ENCODE assay signal across 20 mouse cellular contexts in the genomic region with DNA sequence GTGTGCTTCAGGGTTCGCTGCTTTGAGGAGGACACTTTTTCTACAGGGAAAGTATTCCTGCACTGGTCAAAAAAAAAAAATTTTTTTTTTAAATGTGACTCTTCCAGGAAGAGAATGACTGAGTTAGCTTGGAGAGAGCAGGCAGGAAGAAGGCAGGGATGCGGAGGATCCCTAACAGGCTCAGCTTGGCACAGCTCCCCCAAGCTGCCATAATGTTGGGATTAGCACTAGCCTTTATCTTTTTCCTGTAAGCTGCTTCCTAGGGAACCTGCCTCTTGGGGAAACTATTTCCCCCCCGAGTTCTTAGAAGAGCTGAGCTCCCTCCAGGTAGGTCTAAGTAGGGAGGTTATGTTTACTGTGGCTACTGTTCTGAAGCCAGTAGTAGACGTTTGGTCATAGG. TPM values are rescaled to one million over a fixed set of nuclear protein-coding genes. Genes with fewer than 3 reads are reported as not detected.
DNase-seq lines count a peak whose midpoint lies in the region; ATAC-seq lines count a peak whose summit lies in the region.
"Had no signal": no experiment of that assay in that cellular context is flagged by ENCODE, and none has a peak within 500 bp of the region (broad histone marks: within the 10 kb centered on the region; RNA-seq: fewer than 3 reads in every experiment).

No protein-coding gene starts in this region.

- H3K4me3 ChIP-seq in heart, embryonic 13.5 days = 0 out of 2 replicates have a peak overlapping the region, but pooled peaks have one; percentile 13
- no peak overlapping the region for H3K4me3 ChIP-seq in liver, embryonic 15.5 days (replicated peaks)
- no peak overlapping the region for H3K4me3 ChIP-seq in liver, embryonic 12.5 days
- H3K4me3 ChIP-seq in hindbrain, embryonic 16.5 days (ENCODE audit: low read length) = no peak overlapping the region
- H3K4me3 ChIP-seq: layer of hippocampus, adult 2 months; neural tube, embryonic 13.5 days had no signal

- no peaks in the 10 kb centered on the region; the same call in 1 of the 2 replicates for H3K36me3 ChIP-seq in heart, embryonic 13.5 days
- H3K36me3 ChIP-seq in liver, embryonic 15.5 days (replicated peaks) = no peaks in the 10 kb centered on the region
- peaks cover 4% of the 10 kb centered on the region; the same call in 1 of the 2 replicates for H3K36me3 ChIP-seq in liver, embryonic 12.5 days
- no peaks in the 10 kb centered on the region for H3K36me3 ChIP-seq in hindbrain, embryonic 16.5 days (ENCODE audit: control insufficient read depth, insufficient read depth, low read length)
- H3K36me3 ChIP-seq: neural tube, embryonic 13.5 days had no signal

- 40% methylated on average over 4 of the region's 4 CpGs for WGBS in heart, embryonic 13.5 days
- WGBS in liver, embryonic 15.5 days (ENCODE audit: insufficient replicate concordance) = 34% methylated on average over 4 of the region's 4 CpGs
- 40% methylated on average over 4 of the region's 4 CpGs for WGBS in liver, embryonic 12.5 days (ENCODE audit: insufficient replicate concordance)
- 65% methylated on average over 4 of the region's 4 CpGs for WGBS in hindbrain, embryonic 16.5 days

- ATAC-seq in heart, embryonic 13.5 days (ENCODE audit: extremely low read depth, insufficient number of reproducible peaks, low FRiP score, low TSS enrichment) = no peak
- no peak for ATAC-seq in liver, embryonic 15.5 days (ENCODE audit: insufficient read depth)
- no peak for ATAC-seq in liver, embryonic 12.5 days
- no peak for ATAC-seq in hindbrain, embryonic 16.5 days
- ATAC-seq: hindbrain, postnatal 0 days; midbrain, embryonic 16.5 days had no signal

- peaks cover 2% of the 10 kb centered on the region; the same call in 1 of the 2 replicates for H3K4me1 ChIP-seq in heart, embryonic 13.5 days
- H3K4me1 ChIP-seq in liver, embryonic 15.5 days (replicated peaks) = 0 out of 2 replicates have a peak, but pooled peaks cover 3% of the 10 kb centered on the region
- H3K4me1 ChIP-seq in liver, embryonic 12.5 days = 0 out of 2 replicates have a peak, but pooled peaks cover 11% of the 10 kb centered on the region
- no peaks in the 10 kb centered on the region for H3K4me1 ChIP-seq in hindbrain, embryonic 16.5 days (ENCODE audit: control insufficient read depth, insufficient read depth, low read depth, low read length)
- H3K4me1 ChIP-seq: neural tube, embryonic 13.5 days had no signal

- peak overlapping the region; percentile 65 for H3K27ac ChIP-seq in heart, embryonic 13.5 days (replicated peaks)
- H3K27ac ChIP-seq in liver, embryonic 15.5 days (replicated peaks) = peak overlapping the region; percentile 16; the same call in 1 of the 2 replicates
- no peak overlapping the region for H3K27ac ChIP-seq in liver, embryonic 12.5 days
- no peak overlapping the region for H3K27ac ChIP-seq in hindbrain, embryonic 16.5 days (ENCODE audit: low read depth, low read length)
- H3K27ac ChIP-seq: hindbrain, postnatal 0 days; layer of hippocampus, adult 2 months; neural tube, embryonic 13.5 days had no signal

- H3K27me3 ChIP-seq in heart, embryonic 13.5 days (replicated peaks) = no peaks in the 10 kb centered on the region
- no peaks in the 10 kb centered on the region for H3K27me3 ChIP-seq in liver, embryonic 15.5 days
- H3K27me3 ChIP-seq in liver, embryonic 12.5 days (replicated peaks) = no peaks in the 10 kb centered on the region
- H3K27me3 ChIP-seq in hindbrain, embryonic 16.5 days (replicated peaks; ENCODE audit: control insufficient read depth, insufficient read depth, low read length) = no peaks in the 10 kb centered on the region
- H3K27me3 ChIP-seq: neural tube, embryonic 13.5 days had no signal

- DNase-seq in heart, adult 8-10 months (ENCODE audit: low spot score) = no peak
- peak; percentile 6 for DNase-seq in thymus, postnatal 4 days
- no peak for DNase-seq in thymus, adult 18-20 months
- no peak for DNase-seq in gastrocnemius, adult 18-20 months (ENCODE audit: low spot score)
- DNase-seq: adrenal gland, adult 8-10 months; cerebellum, postnatal 10 days had no signal

- H3K9me3 ChIP-seq in heart, embryonic 13.5 days = no peaks in the 10 kb centered on the region
- H3K9me3 ChIP-seq in liver, embryonic 15.5 days (replicated peaks) = no peaks in the 10 kb centered on the region
- no peaks in the 10 kb centered on the region for H3K9me3 ChIP-seq in liver, embryonic 12.5 days (replicated peaks)
- no peaks in the 10 kb centered on the region for H3K9me3 ChIP-seq in hindbrain, embryonic 16.5 days (ENCODE audit: control insufficient read depth, low read length)
- H3K9me3 ChIP-seq: G1E; neural tube, embryonic 13.5 days had no signal

- H3K9ac ChIP-seq in heart, embryonic 13.5 days = no peak overlapping the region
- no peak overlapping the region for H3K9ac ChIP-seq in liver, embryonic 15.5 days
- no peak overlapping the region for H3K9ac ChIP-seq in liver, embryonic 12.5 days
- H3K9ac ChIP-seq in hindbrain, embryonic 16.5 days (ENCODE audit: low read depth, low read length) = no peak overlapping the region
- H3K9ac ChIP-seq: neural tube, embryonic 13.5 days had no signal

- H3K4me2 ChIP-seq in heart, embryonic 13.5 days = peak overlapping the region; percentile 8; the same call in 1 of the 2 replicates
- H3K4me2 ChIP-seq in liver, embryonic 15.5 days = no peak overlapping the region
- H3K4me2 ChIP-seq in liver, embryonic 12.5 days = no peak overlapping the region
- H3K4me2 ChIP-seq in hindbrain, embryonic 16.5 days (ENCODE audit: low read length) = no peak overlapping the region
- H3K4me2 ChIP-seq: neural tube, embryonic 13.5 days had no signal

RNA-seq across cellular contexts. Expression of a gene that starts 0.5 kb away (rescaled TPM):
- polyA plus RNA-seq in heart, embryonic 13.5 days (2015; fragmentation: Nextera tagmentation; extraction: Ambion mirVana) = 18.4 and 19.1 TPM in 2 replicates
- 10 to 100 TPM; 16.1 to 25.6 (median 20.1) TPM for total RNA-seq in heart, adult 8-10 months (2022)
- polyA plus RNA-seq in liver, embryonic 15.5 days (2015; fragmentation: Nextera tagmentation; extraction: Ambion mirVana) = 10.3 and 10.8 TPM in 2 replicates
- polyA plus RNA-seq in liver, embryonic 12.5 days (2016; fragmentation: Nextera tagmentation; extraction: Ambion mirVana) = 15.7 and 15.9 TPM in 2 replicates
- polyA plus RNA-seq in hindbrain, embryonic 16.5 days (2015; fragmentation: Nextera tagmentation; extraction: Ambion mirVana) = 1.3 and 2.3 TPM in 2 replicates
- 1 to 10 TPM; 2.4 to 5.8 TPM for total RNA-seq in gastrocnemius, adult 18-20 months (2021)
- total RNA-seq: G1E; layer of hippocampus, adult 2 months had no signal
- polyA plus RNA-seq: G1E had no signal

RNA-seq across cellular contexts. Expression of a gene that starts 8.9 kb away (rescaled TPM):
- 7.5 and 8.7 TPM in 2 replicates for polyA plus RNA-seq in heart, embryonic 13.5 days (2015; fragmentation: Nextera tagmentation; extraction: Ambion mirVana)
- 1 to 10 TPM; 2.6 to 4.2 (median 3.1) TPM for total RNA-seq in heart, adult 8-10 months (2022)
- polyA plus RNA-seq in liver, embryonic 15.5 days (2015; fragmentation: Nextera tagmentation; extraction: Ambion mirVana) = 7.5 and 9.5 TPM in 2 replicates
- polyA plus RNA-seq in liver, embryonic 12.5 days (2016; fragmentation: Nextera tagmentation; extraction: Ambion mirVana) = 11.4 and 12.9 TPM in 2 replicates
- polyA plus RNA-seq in hindbrain, embryonic 16.5 days (2015; fragmentation: Nextera tagmentation; extraction: Ambion mirVana) = 1.8 and 2.3 TPM in 2 replicates
- total RNA-seq in gastrocnemius, adult 18-20 months (2021) = 1 to 10 TPM in 1 of 2 experiments, under 1 TPM in 1; 0.59 to 1.2 TPM

RNA-seq across cellular contexts. Expression of a gene that starts 23.2 kb away (rescaled TPM):
- 33.4 TPM in 2 replicates for polyA plus RNA-seq in heart, embryonic 13.5 days (2015; fragmentation: Nextera tagmentation; extraction: Ambion mirVana)
- 10 to 100 TPM; 28.6 to 39.2 (median 35.6) TPM for total RNA-seq in heart, adult 8-10 months (2022)
- polyA plus RNA-seq in liver, embryonic 15.5 days (2015; fragmentation: Nextera tagmentation; extraction: Ambion mirVana) = 7.9 and 9.0 TPM in 2 replicates
- 11.7 and 12.7 TPM in 2 replicates for polyA plus RNA-seq in liver, embryonic 12.5 days (2016; fragmentation: Nextera tagmentation; extraction: Ambion mirVana)
- 7.5 and 8.1 TPM in 2 replicates for polyA plus RNA-seq in hindbrain, embryonic 16.5 days (2015; fragmentation: Nextera tagmentation; extraction: Ambion mirVana)
- total RNA-seq in gastrocnemius, adult 18-20 months (2021) = 10 to 100 TPM in 1 of 2 experiments, 1 to 10 TPM in 1; 7.9 to 12.6 TPM
- polyA plus RNA-seq: C2C12 had no signal

RNA-seq across cellular contexts. Expression of a gene that starts 33.6 kb away (rescaled TPM):
- 3.7 and 5.0 TPM in 2 replicates for polyA plus RNA-seq in heart, embryonic 13.5 days (2015; fragmentation: Nextera tagmentation; extraction: Ambion mirVana)
- total RNA-seq in heart, adult 8-10 months (2022) = 1 to 10 TPM; 2.7 to 5.0 (median 4.3) TPM
- polyA plus RNA-seq in liver, embryonic 15.5 days (2015; fragmentation: Nextera tagmentation; extraction: Ambion mirVana) = 0.97 TPM in 1 of 2 replicates, not detected in the other
- 0.75 and 1.2 TPM in 2 replicates for polyA plus RNA-seq in liver, embryonic 12.5 days (2016; fragmentation: Nextera tagmentation; extraction: Ambion mirVana)
- polyA plus RNA-seq in hindbrain, embryonic 16.5 days (2015; fragmentation: Nextera tagmentation; extraction: Ambion mirVana) = 1.0 and 1.4 TPM in 2 replicates
- total RNA-seq in gastrocnemius, adult 18-20 months (2021) = 1 to 10 TPM in 1 of 2 experiments, not detected in 1; 2.7 TPM
- total RNA-seq: G1E; hindbrain, postnatal 0 days; layer of hippocampus, adult 2 months had no signal
- polyA plus RNA-seq: C2C12; embryonic facial prominence, embryonic 11.5 days; G1E; hindbrain, postnatal 0 days had no signal

RNA-seq across cellular contexts. Expression of a gene that starts 33.6 kb away (rescaled TPM):
- polyA plus RNA-seq in heart, embryonic 13.5 days (2015; fragmentation: Nextera tagmentation; extraction: Ambion mirVana) = not detected in 2 replicates
- under 1 TPM in 3 of 4 experiments, not detected in 1; 0.22 to 0.78 (median 0.71) TPM for total RNA-seq in heart, adult 8-10 months (2022)
- 0.07 TPM in 1 of 2 replicates, not detected in the other for polyA plus RNA-seq in liver, embryonic 15.5 days (2015; fragmentation: Nextera tagmentation; extraction: Ambion mirVana)
- polyA plus RNA-seq in liver, embryonic 12.5 days (2016; fragmentation: Nextera tagmentation; extraction: Ambion mirVana) = 0.10 and 0.18 TPM in 2 replicates
- not detected in 2 replicates for polyA plus RNA-seq in hindbrain, embryonic 16.5 days (2015; fragmentation: Nextera tagmentation; extraction: Ambion mirVana)
- total RNA-seq in gastrocnemius, adult 18-20 months (2021) = not detected
- total RNA-seq: gastrocnemius, postnatal 4 days; hindbrain, postnatal 0 days; layer of hippocampus, adult 2 months; left cerebral cortex, adult 8-10 months had no signal
- polyA plus RNA-seq: C2C12; embryonic facial prominence, embryonic 11.5 days; G1E; hindbrain, postnatal 0 days; limb, embryonic 14.5 days; midbrain, embryonic 16.5 days; neural tube, embryonic 13.5 days had no signal

Comparison
In these comparisons a context has a peak if more than half of its experiments do, and no peak if none do; other contexts are left out.
1. H3K27ac ChIP-seq: peak in heart, embryonic 13.5 days (single experiment) and liver, embryonic 15.5 days (single experiment); none in liver, embryonic 12.5 days (single experiment) and hindbrain, embryonic 16.5 days (single experiment).